Mouse (Mus musculus) bone marrow, adult 2 months (tissue): Measurements from ENCODE around the gene Olfr90.

Experiments
- CTCF ChIP-seq: fragments of 200-500 bp; IDR thresholded peaks from 2 replicates; pipeline ENCODE4 v1.5.1; 2011; ENCODE audit warnings: low read length, control low read depth; ENCODE audit not compliant: control insufficient read depth, insufficient read depth
- POLR2A ChIP-seq: fragments of 200-500 bp; IDR thresholded peaks from 2 replicates; pipeline ENCODE4 v1.6.1; 2011; ENCODE audit warnings: low read depth, mild to moderate bottlenecking, control low read depth, low read length, borderline replicate concordance; ENCODE audit not compliant: control insufficient read depth

GRCm38 (mm10) chr17:37081659-37082058 lies 6.6 kb downstream of the Olfr90 start:
- TF ChIP-seq CTCF, result no peak
- no peak for TF ChIP-seq POLR2A
